Mouse (Mus musculus) cerebellum, adult 9-10 months (tissue): ENCODE data around the gene Sesn2.
A peak's percentile ranks its signal among the peaks of the same experiment; 100 is the strongest.
"Not testable (repeated sequence)": the region's sequence is repeated elsewhere in the genome, so short reads cannot be mapped to it uniquely, and the experiment has no call there.

Experiments
- DNase-seq: peaks from one replicate; pipeline ENCODE4 v3.0.0; 2022

The Sesn2 gene

GRCm38 (mm10) chr4:132513395-132514273 is 3.3 kb upstream of the Sesn2 start:
- DNase-seq: no peak

- no peak for DNase-seq
Measured at GRCm38 (mm10) chr4:132512080-132512479, 1.8 kb upstream of the Sesn2 start.

GRCm38 (mm10) chr4:132509621-132510296 is 542 bp downstream of the Sesn2 start:
- DNase-seq: peak; percentile 60

GRCm38 (mm10) chr4:132507210-132507609 is 3.1 kb downstream of the Sesn2 start:
- DNase-seq: no peak

- DNase-seq: no peak
Measured at GRCm38 (mm10) chr4:132506250-132506649, 4.1 kb downstream of the Sesn2 start.

- DNase-seq: no peak
Measured at GRCm38 (mm10) chr4:132505800-132506199, 4.5 kb downstream of the Sesn2 start.

GRCm38 (mm10) chr4:132505034-132505738 is 5.1 kb downstream of the Sesn2 start:
- no peak for DNase-seq

GRCm38 (mm10) chr4:132503344-132503743 is 7.0 kb downstream of the Sesn2 start:
- DNase-seq: no peak

- no peak for DNase-seq
Measured at GRCm38 (mm10) chr4:132501639-132502038, 8.7 kb downstream of the Sesn2 start.

GRCm38 (mm10) chr4:132494271-132494918 is 15.9 kb downstream of the Sesn2 start:
- no peak for DNase-seq

- peak; percentile 31 for DNase-seq
Measured at GRCm38 (mm10) chr4:132492178-132493060, 17.9 kb downstream of the Sesn2 start.

GRCm38 (mm10) chr4:132491748-132492147 is 18.6 kb downstream of the Sesn2 start:
- DNase-seq: no peak

GRCm38 (mm10) chr4:132491057-132491456 is 19.2 kb downstream of the Sesn2 start:
- DNase-seq: no peak

- no peak for DNase-seq
Measured at GRCm38 (mm10) chr4:132490273-132491010, 19.9 kb downstream of the Sesn2 start.

GRCm38 (mm10) chr4:132488976-132489375 is 21.3 kb downstream of the Sesn2 start:
- no peak for DNase-seq

GRCm38 (mm10) chr4:132488521-132488920 is 21.8 kb downstream of the Sesn2 start:
- DNase-seq: no peak

- no peak for DNase-seq
Measured at GRCm38 (mm10) chr4:132484820-132485219, 25.5 kb downstream of the Sesn2 start.

GRCm38 (mm10) chr4:132484231-132484630 is 26.1 kb downstream of the Sesn2 start:
- DNase-seq: no peak

- no peak for DNase-seq
Measured at GRCm38 (mm10) chr4:132482956-132483608, 27.2 kb downstream of the Sesn2 start.

- not testable (repeated sequence) for DNase-seq
Measured at GRCm38 (mm10) chr4:132482104-132482503, 28.2 kb downstream of the Sesn2 start.

- DNase-seq: no peak
Measured at GRCm38 (mm10) chr4:132477833-132478232, 32.5 kb downstream of the Sesn2 start.
